Mouse (Mus musculus) frontal cortex, postnatal 14 days (tissue): ENCODE data around the gene Cdh1.
A peak's percentile ranks its signal among the peaks of the same experiment; 100 is the strongest.
"Not testable (repeated sequence)": the region's sequence is repeated elsewhere in the genome, so short reads cannot be mapped to it uniquely, and the experiment has no call there.

Experiments
- DNase-seq, 2 experiments: peaks; one replicate each; pipeline ENCODE4 v3.0.0; 2022; ENCODE audit warnings: low spot score in 2 of 2

Cdh1 gene

DNA sequence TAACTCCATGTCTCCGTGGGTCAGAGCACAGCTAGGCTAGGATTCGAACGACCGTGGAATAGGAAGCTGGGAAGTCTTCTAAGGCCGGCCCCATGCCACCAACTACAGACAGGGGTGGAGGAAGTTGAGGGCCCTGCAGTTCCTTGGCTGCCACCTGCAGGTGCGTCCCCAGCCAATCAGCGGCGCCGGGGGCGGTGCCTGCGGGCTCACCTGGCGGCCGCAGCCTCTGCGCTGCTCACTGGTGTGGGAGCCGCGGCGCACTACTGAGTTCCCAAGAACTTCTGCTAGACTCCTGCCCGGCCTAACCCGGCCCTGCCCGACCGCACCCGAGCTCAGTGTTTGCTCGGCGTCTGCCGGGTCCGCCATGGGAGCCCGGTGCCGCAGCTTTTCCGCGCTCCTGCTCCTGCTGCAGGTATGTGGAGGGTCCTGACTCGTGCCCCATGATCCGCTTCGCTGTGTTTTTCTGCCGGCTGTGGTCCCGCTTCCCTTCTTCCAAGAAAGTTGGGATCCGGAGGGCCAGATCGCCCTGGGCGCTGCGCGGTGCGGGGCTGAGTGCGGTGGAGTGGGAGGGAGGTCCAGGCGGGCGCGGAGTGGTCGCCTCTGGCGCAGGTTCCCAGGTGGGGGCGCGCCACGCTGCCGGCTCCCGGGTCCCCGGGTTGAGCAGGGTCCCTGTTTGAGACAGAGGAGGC is at the start of gene Cdh1:
TSS of gene Cdh1 (plus strand) at position 221 of the 689 bp plus-strand sequence.
- DNase-seq = peak in 1 of 2 experiments; percentile 10

DNA sequence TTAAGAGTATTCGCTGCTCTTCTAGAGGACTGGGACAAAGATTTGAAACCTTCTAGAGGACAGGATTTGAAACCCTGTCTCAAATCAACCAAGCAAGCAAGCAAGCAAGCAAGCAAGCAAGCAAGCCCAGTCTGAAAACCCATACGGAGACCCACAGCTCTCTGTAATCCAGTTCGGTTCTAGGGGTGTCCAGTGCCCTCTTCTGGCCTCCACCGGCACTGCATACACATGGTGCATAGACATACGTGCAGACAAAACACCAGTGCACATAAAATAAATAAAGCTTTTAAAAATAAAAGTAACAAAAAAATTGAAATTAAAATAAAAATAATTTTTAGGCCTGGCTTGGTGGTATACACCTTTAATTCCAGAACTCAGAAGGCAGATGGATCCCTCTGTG is 49.1 kb upstream of the Cdh1 start:
- DNase-seq = no peak

DNA sequence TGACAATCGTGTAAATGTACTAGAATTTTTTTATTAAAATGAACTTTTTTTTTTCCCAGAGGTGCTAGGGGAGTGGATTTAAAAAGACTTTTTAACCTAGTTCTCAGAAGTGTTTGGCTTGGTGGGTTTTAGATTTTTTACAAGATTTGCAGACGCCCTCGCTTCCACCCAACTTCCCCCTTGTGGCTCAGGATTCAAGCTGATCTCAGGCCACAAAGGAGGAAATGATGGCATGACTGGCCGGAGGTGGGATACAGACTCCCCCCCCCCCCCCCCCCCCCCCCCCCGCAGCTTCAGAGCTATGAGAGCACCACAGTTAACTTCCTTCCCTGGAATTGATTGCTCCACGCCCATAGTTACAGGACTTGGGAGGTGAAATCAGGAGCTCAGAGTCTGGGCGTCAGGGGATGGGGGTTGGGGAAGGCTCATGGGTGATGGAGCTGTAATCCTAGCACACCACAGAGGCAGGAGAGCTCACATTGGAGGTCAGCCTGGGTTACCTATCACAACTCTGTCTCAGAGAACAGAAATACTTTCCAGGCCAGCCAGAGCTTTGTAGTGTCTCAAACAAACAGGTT is 47.0 kb upstream of the Cdh1 start:
- DNase-seq = no peak

DNA sequence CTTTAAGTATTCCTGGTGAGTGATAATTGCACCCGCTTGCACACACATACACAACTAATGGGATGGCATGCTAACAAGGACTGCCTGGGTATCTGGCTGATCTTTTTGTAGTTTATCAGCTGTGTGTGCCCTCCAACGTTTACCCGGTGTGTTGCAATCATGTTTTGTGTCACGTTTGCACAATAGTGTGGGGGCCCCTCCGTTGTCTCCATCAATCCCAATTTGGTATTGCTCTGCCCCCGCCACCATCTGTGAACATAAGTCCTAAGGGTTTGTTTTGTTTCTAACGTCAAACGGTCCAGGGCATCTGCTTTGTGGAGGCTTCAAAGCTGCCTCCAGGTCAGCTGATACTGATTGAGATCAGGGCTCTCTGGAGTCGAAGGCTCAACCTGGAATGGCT is 43.3 kb upstream of the Cdh1 start:
- no peak for DNase-seq

DNA sequence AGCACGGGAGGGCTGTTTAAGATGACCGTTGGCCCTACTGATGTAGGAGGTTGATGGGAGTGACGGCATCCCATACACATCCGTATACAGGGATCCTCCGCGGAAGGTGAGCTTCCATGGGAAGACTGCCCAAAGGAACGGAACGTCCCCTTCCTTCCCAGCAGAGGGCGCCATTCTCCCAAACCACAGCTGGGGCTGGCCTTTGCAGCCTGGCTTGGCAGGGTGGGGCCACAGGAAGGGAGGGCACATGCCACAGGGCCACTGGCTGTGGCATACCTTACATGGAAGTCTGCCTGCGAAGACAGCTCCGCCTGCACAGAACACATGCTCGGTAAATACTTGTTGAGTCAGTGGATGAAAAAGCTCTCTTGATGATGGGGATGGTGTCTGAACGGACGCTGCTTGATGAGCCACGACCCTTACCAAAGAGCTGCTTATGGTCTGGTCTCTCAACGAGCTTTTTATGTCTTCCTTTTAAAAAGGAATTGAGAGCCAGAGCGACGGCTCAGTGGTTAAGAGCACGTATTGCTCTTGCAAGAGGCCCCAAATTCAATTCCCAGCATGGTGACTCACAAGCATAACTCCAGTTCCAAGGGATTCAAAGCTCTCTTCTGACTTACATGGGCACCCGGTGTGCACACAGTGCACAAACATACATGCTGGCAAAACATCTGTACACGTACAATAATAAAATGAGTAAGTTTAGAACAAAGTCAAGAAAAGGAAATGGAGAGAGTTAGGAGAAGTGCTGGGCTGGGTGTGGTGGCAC is 41.9 kb upstream of the Cdh1 start:
- DNase-seq = peak in 1 of 2 experiments; percentile 8

DNA sequence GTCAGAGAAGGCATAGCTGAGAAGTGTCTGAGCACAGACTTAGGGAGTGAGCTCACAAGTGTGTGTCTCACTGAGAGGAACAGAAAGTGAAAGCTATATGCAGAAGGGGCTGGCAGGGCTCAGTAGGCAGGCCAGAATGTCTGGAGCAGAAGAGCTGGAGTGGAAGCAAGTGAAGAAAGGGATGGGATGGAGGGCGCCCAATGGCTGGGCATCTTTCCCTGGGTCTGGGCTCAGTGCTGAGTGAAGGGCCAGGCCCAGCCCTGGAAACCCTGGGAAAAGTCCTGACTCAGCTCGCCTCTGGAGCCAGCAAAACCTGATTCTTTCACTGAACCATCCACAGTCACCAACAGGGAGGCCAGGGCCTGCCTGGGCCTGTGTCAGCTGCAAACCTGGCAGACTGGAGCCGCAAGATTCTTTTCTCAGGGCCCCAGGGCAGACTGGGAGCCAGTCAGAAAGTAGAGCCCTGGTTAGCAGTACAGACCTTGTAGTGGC is 39.4 kb upstream of the Cdh1 start:
- DNase-seq = no peak

DNA sequence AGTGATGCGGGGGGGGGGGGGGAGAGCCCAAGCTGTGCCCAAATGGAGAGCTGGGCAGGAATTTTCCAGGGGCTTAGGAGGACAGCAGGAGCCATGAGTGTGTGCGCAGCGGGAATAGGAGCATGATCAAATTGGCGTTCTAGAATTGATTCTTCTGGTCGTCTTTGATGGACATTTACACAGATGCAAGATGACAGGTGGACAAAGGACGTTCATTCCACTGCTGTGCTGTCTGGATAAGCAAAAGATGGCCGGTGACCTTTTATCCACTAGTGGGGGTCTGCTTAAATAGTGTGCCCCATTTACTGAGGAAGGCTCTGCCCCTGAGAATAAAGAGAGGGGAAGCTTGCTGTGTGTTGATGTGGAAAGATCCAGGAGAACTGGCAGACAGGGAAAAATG is 34.1 kb upstream of the Cdh1 start:
- no peak for DNase-seq

DNA sequence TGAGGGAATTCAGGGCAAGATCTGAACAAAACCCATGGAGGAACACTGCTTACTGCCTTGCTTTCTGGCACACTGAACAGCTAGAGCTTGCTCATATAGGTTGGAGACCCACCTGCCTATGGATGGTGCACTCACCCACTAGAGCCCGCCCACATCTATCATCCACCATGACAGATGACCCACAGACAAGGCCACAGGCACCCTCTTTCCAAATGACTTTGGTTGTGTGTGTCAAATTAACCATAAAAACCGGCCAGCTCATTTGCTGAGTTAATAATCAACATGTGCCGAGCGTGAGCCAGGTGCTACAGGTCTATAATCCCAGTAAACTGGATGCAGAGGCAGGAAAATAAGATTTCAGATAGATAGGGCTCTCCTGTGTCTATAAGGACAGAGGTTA is 32.8 kb upstream of the Cdh1 start:
- DNase-seq = no peak

DNA sequence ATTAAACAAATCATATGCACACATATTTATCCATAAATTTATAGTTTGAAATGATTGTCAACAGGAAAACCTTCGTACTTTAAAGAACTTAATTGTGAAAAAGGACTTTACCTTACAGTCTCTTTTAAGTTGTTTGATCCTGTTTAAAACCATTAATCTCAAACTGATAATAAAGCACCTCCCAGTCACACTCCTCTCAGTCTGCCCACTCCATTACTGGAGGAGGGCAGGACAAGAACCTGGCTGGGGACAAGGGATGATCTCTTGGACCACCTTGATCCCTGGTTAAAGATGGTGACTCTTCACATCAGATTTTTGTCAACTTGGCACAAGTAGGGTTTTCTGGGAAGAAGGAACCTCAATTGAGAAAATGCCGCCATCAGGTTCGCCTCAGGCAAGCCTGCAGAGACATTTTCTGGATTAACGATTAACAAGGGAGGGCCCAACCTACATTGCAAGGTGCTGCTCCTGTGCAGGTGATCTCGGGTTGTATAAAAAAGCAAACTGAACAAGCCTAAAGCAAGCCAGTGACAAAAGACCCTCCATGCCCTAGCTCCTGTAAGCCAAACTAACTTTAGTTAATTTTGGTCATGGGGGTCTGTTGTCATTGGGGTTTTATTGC is 31.5 kb upstream of the Cdh1 start:
- no peak for DNase-seq

DNA sequence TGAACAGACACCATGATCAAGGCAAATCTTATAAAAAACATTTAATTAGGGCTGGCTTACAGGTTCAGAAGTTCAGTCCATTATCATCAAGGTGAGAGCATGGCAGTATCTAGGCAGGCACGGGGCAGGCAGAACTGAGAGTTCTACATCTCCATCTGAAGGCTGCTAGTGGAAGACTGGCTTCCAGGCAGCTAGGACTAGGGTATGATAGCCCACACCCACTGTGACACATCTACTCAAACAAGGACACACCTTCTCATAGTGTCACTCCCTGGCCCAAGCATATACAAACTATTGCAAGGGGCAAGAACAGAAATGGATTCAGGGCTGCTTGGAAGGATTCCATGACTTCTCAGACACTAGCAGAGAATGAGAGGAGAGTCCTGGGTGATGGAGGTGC is 31.0 kb upstream of the Cdh1 start:
- not testable (repeated sequence) for DNase-seq

DNA sequence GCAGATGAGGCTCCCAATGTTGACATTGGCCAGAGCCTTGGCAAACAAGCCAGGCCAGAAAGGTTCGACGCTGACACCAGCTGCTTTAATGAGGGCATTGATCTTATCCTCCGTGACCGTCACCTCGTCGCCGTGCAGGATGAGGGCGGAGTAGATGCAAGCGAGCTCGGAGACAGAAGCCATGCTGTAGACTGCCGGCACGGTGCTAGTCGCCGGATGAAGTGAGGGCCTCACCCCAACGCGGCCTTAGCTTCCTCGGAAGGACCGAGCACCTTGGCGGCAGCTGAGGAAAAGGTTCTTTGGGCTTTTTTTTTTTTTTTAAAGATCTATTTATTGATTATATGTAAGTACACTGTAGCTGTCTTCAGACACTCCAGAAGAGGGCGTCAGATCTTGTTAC is 30.0 kb upstream of the Cdh1 start, which contains the start of gene Gm10073:
TSS of gene Gm10073 (minus strand) at position 294 of the 400 bp plus-strand sequence.
- not testable (repeated sequence) for DNase-seq

DNA sequence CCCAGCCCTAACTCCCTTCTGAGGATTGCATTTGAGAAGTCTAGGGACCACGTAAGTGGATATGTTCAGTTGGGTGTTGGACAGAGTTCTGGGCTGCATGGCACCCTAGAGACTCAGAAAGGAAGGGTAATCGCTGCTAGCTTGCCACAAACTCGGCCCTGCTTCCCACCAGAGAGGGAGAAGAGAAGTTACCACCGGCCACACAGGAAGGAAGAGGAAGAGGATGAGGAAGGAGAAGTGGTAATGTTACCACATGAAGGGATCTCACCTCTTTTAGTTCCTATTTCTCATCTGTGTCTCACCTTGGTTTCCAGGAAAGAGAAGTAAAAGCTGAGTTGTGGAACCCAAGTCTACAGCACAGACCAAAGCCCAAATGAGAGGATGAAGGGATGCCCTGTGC is 28.9 kb upstream of the Cdh1 start:
- DNase-seq = no peak

DNA sequence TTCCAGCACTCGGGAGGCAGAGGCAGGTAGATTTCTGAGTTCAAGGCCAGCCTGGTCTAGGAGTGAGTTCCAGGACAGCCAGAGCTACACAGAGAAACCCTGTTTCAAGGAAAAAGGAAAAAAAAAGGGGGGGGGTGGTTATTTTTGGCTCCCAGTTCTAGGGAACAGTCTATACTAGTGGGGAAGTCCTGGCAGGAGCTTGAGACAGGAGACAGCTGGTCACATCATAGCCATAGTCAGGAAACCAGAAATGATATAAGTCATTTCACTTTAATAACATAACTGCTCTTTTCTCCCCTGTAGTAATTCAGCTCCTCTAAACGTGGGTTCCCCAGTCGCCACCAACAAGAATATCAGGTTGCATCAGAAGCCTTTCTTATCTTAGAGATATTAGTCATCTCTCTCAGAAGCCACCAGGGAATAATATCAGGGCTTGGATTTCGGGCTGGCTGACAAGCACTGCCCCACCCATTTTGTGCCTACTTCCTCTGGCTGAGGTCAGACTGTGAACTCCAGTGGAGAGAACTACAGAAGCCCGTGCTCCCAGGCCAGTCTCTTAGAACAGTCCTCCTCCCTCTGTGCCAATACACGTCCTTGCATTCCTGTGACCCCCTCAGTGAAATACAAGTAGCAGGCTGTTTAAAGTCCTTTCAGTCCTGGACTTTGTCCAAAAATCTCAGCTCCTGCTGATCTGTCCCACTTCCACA is 26.1 kb upstream of the Cdh1 start:
- no peak for DNase-seq

DNA sequence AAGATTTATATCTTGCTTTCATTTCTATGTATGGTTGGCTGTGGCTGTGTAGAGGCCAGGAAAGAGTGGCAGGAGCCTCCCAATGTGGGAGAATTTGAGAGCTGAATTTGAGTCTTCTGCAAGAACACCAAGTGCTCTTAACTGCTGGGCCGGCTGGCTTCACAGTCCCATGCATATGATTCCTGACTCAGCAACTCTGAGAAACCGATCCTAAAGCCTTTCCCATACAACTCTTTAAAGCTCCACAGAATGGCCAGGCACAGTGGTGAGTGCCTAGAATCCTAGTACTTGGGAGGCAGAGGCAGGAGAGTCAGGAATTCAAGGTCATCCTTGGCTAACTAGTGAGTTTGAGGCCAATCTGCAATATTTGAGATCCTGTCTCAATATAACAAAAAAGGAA is 23.6 kb upstream of the Cdh1 start:
- DNase-seq = no peak

DNA sequence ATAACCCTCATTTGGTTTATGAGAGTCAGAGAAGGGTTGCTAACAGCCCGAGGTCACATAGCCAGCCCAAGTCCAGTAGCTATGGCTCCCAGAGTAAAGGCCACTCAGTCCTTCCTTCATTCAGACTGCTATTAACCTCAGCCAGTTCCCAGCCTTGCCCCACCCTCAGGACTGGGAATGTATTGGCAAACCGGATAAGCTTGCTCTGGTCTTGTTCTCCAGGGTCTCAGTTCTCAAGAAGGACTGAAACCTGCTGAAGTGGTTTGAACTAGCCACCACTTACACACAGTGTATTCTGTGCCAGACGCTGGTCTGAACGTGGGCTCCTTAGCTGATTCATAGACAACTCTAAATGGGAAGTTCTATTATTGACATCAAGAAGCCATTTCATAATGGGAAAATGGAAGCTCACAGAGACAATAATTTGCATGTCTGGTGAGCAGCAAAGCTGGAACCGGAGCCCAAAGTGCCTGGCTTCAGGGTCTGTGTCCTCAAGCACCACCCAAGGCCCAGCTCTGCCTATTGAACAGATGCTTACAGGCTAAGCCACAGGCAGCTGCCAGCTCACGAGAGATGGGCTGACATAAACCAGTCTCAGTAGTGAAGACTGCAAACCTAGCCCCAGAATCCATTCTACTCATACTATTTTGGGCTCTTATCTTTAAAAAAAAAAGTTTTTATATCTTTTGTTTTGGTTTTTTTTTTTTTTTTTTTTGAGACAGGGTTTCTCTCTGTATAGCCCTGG is 21.6 kb upstream of the Cdh1 start:
- DNase-seq = no peak

DNA sequence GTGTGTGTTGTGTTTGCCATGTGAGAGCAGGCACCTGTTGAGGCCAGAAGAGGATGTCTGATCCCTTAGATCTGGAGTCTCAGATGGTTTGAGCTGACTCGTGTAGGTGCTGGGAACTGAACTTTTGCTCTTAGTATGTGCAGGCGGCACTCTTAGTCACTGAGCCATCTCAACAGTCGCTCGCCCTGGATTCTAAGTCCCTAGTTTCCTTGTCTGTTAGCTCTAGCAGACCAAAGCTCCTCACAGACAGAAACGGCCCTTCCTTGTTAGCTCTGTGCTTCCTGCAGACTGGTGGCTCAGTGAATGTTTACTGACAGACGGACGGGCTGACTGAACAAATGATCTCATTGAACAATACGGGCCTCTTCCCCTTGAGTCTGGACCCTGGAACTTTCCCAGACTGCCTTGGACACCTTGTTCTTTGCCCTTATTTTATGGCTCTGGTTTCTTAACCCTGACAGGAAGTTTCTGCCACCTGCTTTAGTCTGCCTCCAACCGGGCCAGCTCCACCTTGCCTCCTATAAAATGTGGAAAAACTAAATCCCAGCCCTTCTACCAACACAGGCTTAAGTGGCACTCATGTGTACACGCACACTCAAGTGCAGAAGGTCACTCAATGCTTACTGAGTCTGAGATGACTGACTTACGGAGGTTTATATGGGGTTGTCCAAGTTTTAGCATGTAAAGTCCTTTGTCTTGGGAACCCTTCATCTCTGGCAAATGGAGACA is 18.0 kb upstream of the Cdh1 start:
- DNase-seq = no peak

DNA sequence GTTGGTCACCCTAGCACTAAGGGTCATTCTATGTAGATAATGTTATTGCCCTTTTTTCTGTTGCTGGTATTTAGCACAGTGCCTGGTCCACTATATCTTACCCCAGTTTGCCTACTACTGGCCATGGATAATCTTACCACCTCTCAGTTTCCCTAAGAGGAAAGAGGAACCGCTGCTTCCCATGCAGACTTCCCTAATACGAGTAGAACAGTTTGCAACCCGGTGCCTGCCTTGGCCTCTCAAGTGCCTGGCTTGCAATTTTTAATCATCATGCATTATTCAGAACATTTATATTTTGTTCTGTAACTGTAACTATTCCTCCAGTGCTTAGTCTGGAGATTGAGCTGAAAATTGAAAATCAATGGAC is 17.5 kb upstream of the Cdh1 start:
- no peak for DNase-seq

DNA sequence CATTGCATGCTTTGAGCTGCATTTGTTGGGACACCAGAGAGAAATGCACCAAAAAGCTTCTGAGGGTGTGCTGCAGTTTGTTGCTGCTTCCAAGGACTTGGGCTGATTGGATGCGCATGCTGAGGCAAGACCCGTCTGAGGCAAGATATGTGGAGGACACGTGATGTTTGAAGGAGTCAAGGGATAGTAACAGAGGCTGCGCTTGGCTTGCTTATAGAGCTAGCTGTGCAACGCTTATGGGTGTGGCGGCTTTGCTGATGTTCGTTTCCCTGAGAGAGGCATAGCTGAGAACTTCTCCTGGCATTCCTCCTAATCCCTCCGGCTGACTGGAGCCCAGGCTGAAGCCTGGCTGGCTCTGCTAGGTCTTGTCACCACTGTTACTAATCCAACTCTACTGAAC is 16.3 kb upstream of the Cdh1 start:
- no peak for DNase-seq

DNA sequence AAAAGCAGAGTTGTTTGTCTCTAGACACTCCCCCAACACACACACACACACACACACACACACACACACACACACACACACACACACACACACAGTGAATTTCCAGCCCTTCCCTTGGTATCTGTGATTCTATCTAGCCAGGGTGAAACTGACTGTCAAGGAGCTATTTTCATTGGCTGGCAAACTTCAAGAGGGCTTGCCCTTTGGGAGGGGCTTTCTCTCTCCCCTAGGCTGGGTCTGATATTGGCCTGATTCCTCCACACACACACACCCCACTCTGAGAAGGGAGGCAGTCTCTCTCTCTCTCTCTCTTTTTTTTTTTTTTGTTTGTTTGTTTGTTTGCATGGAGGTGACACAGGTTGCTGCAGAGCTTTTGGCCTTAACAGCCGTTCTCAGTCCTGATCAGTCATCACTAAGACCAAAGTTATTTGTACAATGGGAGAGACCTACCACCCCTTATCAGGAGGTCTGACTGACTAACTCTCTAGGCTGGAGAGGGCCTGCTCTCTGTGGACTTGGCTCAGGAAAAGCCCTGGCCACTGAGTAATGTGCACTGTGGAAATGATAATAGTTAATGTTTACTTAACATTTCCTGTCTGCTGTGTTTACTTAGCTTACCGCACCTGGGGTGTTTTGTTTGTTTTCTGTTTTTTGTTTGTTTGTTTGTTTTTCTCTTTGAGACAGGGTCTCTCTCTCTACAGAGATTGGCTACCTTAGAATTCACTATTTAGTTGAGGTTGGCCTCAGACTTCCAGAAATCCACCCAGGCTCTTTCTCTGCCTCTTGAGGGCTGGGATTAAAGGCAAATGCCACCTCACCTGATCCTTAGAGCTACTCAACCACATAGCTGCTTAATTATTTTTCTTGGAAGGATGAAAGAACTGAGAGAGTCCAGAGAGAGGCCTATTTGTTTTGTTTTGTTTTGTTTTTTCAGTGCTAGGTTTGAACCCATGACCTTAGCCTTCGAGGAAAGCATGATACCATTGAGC is 14.4 kb upstream of the Cdh1 start:
- no peak for DNase-seq
